Mouse (Mus musculus) MEL (cell line): ENCODE results near the gene Cobll1. TPM values are rescaled to one million over a fixed set of nuclear protein-coding genes. Genes with fewer than 3 reads are reported as not detected.

Experiments used
- DNase-seq: peaks from one replicate; pipeline ENCODE4 v3.0.0; 2011; ENCODE audit warnings: low read depth, low spot score
- H3K27ac ChIP-seq: 2 replicates; pipeline ENCODE4 v1.5.1; 2012; ENCODE audit warnings: low read depth, mild to moderate bottlenecking, control low read depth, low read length, moderate library complexity; ENCODE audit not compliant: control insufficient read depth
- H3K27me3 ChIP-seq, 2 experiments: fragments of 150-350 bp in 1 of 2; sonication (generic) in 1 of 2; 2 replicates each; pipeline ENCODE4 v1.6.1; 2012; ENCODE audit warnings: low read length in 2 of 2, mild to moderate bottlenecking in 2 of 2, improper control_type of control experiment in 1 of 2, moderate library complexity in 1 of 2; ENCODE audit not compliant: insufficient read depth in 2 of 2, control insufficient read depth in 1 of 2
- H3K36me3 ChIP-seq, 2 experiments: 2 replicates each; pipeline ENCODE4 v1.6.1; 2012 to 2014; ENCODE audit warnings: low read length in 2 of 2, improper control_type of control experiment in 1 of 2, inconsistent platforms in 1 of 2, mild to moderate bottlenecking in 1 of 2; ENCODE audit not compliant: insufficient read depth in 2 of 2, control insufficient read depth in 1 of 2
- H3K4me1 ChIP-seq, 2 experiments: fragments of 150-350 bp in 1 of 2; sonication (generic) in 1 of 2; 2 replicates each; pipeline ENCODE4 v1.6.1; 2012; ENCODE audit warnings: low read length in 2 of 2, improper control_type of control experiment in 1 of 2, mild to moderate bottlenecking in 1 of 2; ENCODE audit not compliant: insufficient read depth in 2 of 2, control insufficient read depth in 1 of 2
- H3K4me3 ChIP-seq, 2 experiments: fragments of 150-350 bp in 1 of 2; sonication (generic) in 1 of 2; 2 replicates each; pipeline ENCODE4 v1.5.1; 2012; ENCODE audit warnings: low read depth in 2 of 2, low read length in 2 of 2, mild to moderate bottlenecking in 2 of 2, moderate library complexity in 2 of 2, control low read depth in 1 of 2, improper control_type of control experiment in 1 of 2; ENCODE audit not compliant: control insufficient read depth in 1 of 2, insufficient read depth in 1 of 2
- H3K79me2 ChIP-seq: 2 replicates; pipeline ENCODE4 v1.6.1; 2012; ENCODE audit warnings: mild to moderate bottlenecking, low read length, moderate library complexity; ENCODE audit not compliant: control insufficient read depth, poor library complexity, insufficient read depth
- H3K9ac ChIP-seq: 2 replicates; pipeline ENCODE4 v1.6.1; 2012; ENCODE audit warnings: low read depth, mild to moderate bottlenecking, control low read depth, low read length, moderate library complexity; ENCODE audit not compliant: control insufficient read depth, poor library complexity, severe bottlenecking
- H3K9me3 ChIP-seq: fragments of 150-350 bp; sonication (generic); replicated peaks from 2 replicates; pipeline ENCODE4 v1.6.1; 2012; ENCODE audit warnings: mild to moderate bottlenecking, low read length, improper control_type of control experiment, moderate library complexity; ENCODE audit not compliant: insufficient read depth
- CHD1 ChIP-seq: IDR thresholded peaks from 2 replicates; pipeline ENCODE4 v1.6.1; 2012; ENCODE audit warnings: low read depth, mild to moderate bottlenecking, inconsistent platforms, low read length, improper control_type of control experiment
- CHD2 ChIP-seq: IDR thresholded peaks from 2 replicates; pipeline ENCODE4 v1.6.1; 2011; ENCODE audit warnings: low read length, improper control_type of control experiment
- CTCF ChIP-seq, 3 experiments: IDR thresholded peaks in 2 of 3; conservative IDR thresholded peaks in 1 of 3; 2 replicates each; pipeline ENCODE4 v1.5.1; 2011 to 2012; ENCODE audit warnings: low read length in 3 of 3, low read depth in 2 of 3, mild to moderate bottlenecking in 2 of 3, improper control_type of control experiment in 1 of 3, inconsistent platforms in 1 of 3, mixed read lengths in 1 of 3, moderate library complexity in 1 of 3; ENCODE audit not compliant: control insufficient read depth in 1 of 3, insufficient read depth in 1 of 3, poor library complexity in 1 of 3, severe bottlenecking in 1 of 3
- EP300 ChIP-seq, 2 experiments: IDR thresholded peaks; 2 replicates each; pipeline ENCODE4 v1.6.1; 2011; ENCODE audit warnings: improper control_type of control experiment in 2 of 2, low read length in 2 of 2, low read depth in 1 of 2, mild to moderate bottlenecking in 1 of 2
- HCFC1 ChIP-seq: IDR thresholded peaks from 2 replicates; pipeline ENCODE4 v1.6.1; 2012; ENCODE audit warnings: low read depth, mild to moderate bottlenecking, inconsistent platforms, low read length, improper control_type of control experiment, moderate library complexity
- MAZ ChIP-seq: IDR thresholded peaks from 2 replicates; pipeline ENCODE4 v1.6.1; 2012; ENCODE audit warnings: low read depth, mild to moderate bottlenecking, inconsistent platforms, low read length, improper control_type of control experiment
- MEF2A ChIP-seq: IDR thresholded peaks from 2 replicates; pipeline ENCODE4 v1.6.1; 2014; ENCODE audit warnings: low read depth, mild to moderate bottlenecking, inconsistent platforms, low read length, improper control_type of control experiment; ENCODE audit not compliant: poor library complexity, insufficient replicate concordance, severe bottlenecking; ENCODE audit errors: extremely low read depth
- MXI1 ChIP-seq: IDR thresholded peaks from 2 replicates; pipeline ENCODE4 v1.6.1; 2011; ENCODE audit warnings: mild to moderate bottlenecking, low read depth, low read length, improper control_type of control experiment
- MYB ChIP-seq: IDR thresholded peaks from 2 replicates; pipeline ENCODE4 v1.6.1; 2011; ENCODE audit warnings: mild to moderate bottlenecking, low read depth, low read length, improper control_type of control experiment
- MYC ChIP-seq: IDR thresholded peaks from 2 replicates; pipeline ENCODE4 v1.6.1; 2011; ENCODE audit warnings: low read depth, mild to moderate bottlenecking, low read length, improper control_type of control experiment, moderate library complexity
- NELFE ChIP-seq: IDR thresholded peaks from 2 replicates; pipeline ENCODE4 v1.6.1; 2011; ENCODE audit warnings: low read depth, low read length, improper control_type of control experiment
- POLR2AphosphoS2 ChIP-seq: IDR thresholded peaks from 2 replicates; pipeline ENCODE4 v1.6.1; 2011; ENCODE audit warnings: low read length, improper control_type of control experiment
- POLR2AphosphoS5 ChIP-seq: IDR thresholded peaks from 2 replicates; pipeline ENCODE4 v1.6.1; 2012; ENCODE audit warnings: low read depth, borderline replicate concordance, mild to moderate bottlenecking, inconsistent platforms, low read length, moderate library complexity, mixed read lengths
- RAD21 ChIP-seq: IDR thresholded peaks from 2 replicates; pipeline ENCODE4 v1.6.1; 2011; ENCODE audit warnings: mild to moderate bottlenecking, low read depth, low read length, improper control_type of control experiment
- RCOR1 ChIP-seq: IDR thresholded peaks from 2 replicates; pipeline ENCODE4 v1.6.1; 2012; ENCODE audit warnings: low read depth, mild to moderate bottlenecking, inconsistent platforms, low read length, improper control_type of control experiment
- SIN3A ChIP-seq: IDR thresholded peaks from 2 replicates; pipeline ENCODE4 v1.6.1; 2012; ENCODE audit warnings: low read length, improper control_type of control experiment, inconsistent platforms
- SMC3 ChIP-seq: IDR thresholded peaks from 2 replicates; pipeline ENCODE4 v1.6.1; 2011; ENCODE audit warnings: low read depth, low read length, improper control_type of control experiment
- TBP ChIP-seq: IDR thresholded peaks from 2 replicates; pipeline ENCODE4 v1.8.0; 2011; ENCODE audit warnings: low read depth, low read length, improper control_type of control experiment
- USF1 ChIP-seq: IDR thresholded peaks from 2 replicates; pipeline ENCODE4 v1.6.1; 2014; ENCODE audit warnings: low read depth, mild to moderate bottlenecking, inconsistent platforms, low read length, improper control_type of control experiment, moderate library complexity
- USF2 ChIP-seq, 2 experiments: IDR thresholded peaks; 2 replicates each; pipeline ENCODE4 v1.6.1; 2011 to 2012; ENCODE audit warnings: improper control_type of control experiment in 2 of 2, low read length in 2 of 2, borderline replicate concordance in 1 of 2, inconsistent platforms in 1 of 2, low read depth in 1 of 2, mild to moderate bottlenecking in 1 of 2; ENCODE audit not compliant: insufficient read depth in 1 of 2
- ZC3H11A ChIP-seq: IDR thresholded peaks from 2 replicates; pipeline ENCODE4 v1.6.1; 2012; ENCODE audit warnings: low read depth, mild to moderate bottlenecking, inconsistent platforms, low read length, improper control_type of control experiment
- ZKSCAN1 ChIP-seq: IDR thresholded peaks from 2 replicates; pipeline ENCODE4 v1.6.1; 2012; ENCODE audit warnings: low read depth, mild to moderate bottlenecking, inconsistent platforms, low read length, improper control_type of control experiment, moderate library complexity
- ZMIZ1 ChIP-seq: IDR thresholded peaks from 2 replicates; pipeline ENCODE4 v1.6.1; 2012; ENCODE audit warnings: low read depth, mild to moderate bottlenecking, inconsistent platforms, low read length, improper control_type of control experiment, moderate library complexity
- polyA plus RNA-seq, 2 experiments: library from polyadenylated mRNA; stranded (reverse) in 1 of 2; unstranded in 1 of 2; fragments of >175 nt in 1 of 2; fragments of >200 nt in 1 of 2; gene quantifications; 2 replicates each; pipeline versions ENCODE4 v1.2.1 to v1.2.4; 2012; ENCODE audit warnings: low replicate concordance in 2 of 2, low read depth in 1 of 2; ENCODE audit not compliant: insufficient read length in 2 of 2, insufficient read depth in 1 of 2, missing spikeins in 1 of 2
- total RNA-seq: library from RNA; depleted of rRNA; stranded (reverse); fragments of 300-350 nt; gene quantifications from 2 replicates; pipeline ENCODE4 v1.2.3, GENCODE M21; 2012

Cobll1 gene
- total and polyA plus RNA-seq, 3 experiments = not detected

- Histone ChIP-seq H3K9me3 (no peaks in the 10 kb centered on the region), H3K79me2 (no peaks in the 10 kb centered on the region)
- DNase-seq = no peak
Measured at GRCm38 (mm10) chr2:65218318-65218717, 20.9 kb downstream of the Cobll1 start.

GRCm38 (mm10) chr2:65217677-65218076, 21.5 kb downstream of the Cobll1 start:
- no peaks in the 10 kb centered on the region for H3K79me2 ChIP-seq
- TF ChIP-seq ZKSCAN1 (no peak), EP300 (IDR thresholded peaks at IDR 0.05; ENCODE audit: low read depth in 1 of 2, low read length in 2 of 2) (no peak), USF1 (no peak), SIN3A (no peak), CHD2 (no peak), MYB (no peak), MXI1 (no peak), NELFE (no peak)
- H3K9me3 ChIP-seq = no peaks in the 10 kb centered on the region
- no peaks in the 10 kb centered on the region for H3K4me1 ChIP-seq
- no peak overlapping the region for H3K9ac ChIP-seq
- DNase-seq = no peak
- no peaks in the 10 kb centered on the region for H3K27me3 ChIP-seq
- no peak overlapping the region for H3K4me3 ChIP-seq
- no peak overlapping the region for H3K27ac ChIP-seq
- no peaks in the 10 kb centered on the region for H3K36me3 ChIP-seq

More at GRCm38 (mm10) chr2:65218318-65218717, 20.9 kb downstream of the Cobll1 start:
- no peak for TF ChIP-seq MEF2A
- TF ChIP-seq POLR2AphosphoS2 = no peak
- TF ChIP-seq, all 39 proteins: peak for 0
- Histone ChIP-seq H3K4me3 (no peak overlapping the region), H3K36me3 (no peaks in the 10 kb centered on the region), H3K4me1 (no peaks in the 10 kb centered on the region), H3K27me3 (no peaks in the 10 kb centered on the region), H3K9ac (no peak overlapping the region), H3K27ac (no peak overlapping the region)

GRCm38 (mm10) chr2:65216163-65216562, 23.0 kb downstream of the Cobll1 start:
- DNase-seq = no peak
- Histone ChIP-seq H3K9ac (no peak overlapping the region), H3K9me3 (no peaks in the 10 kb centered on the region), H3K4me1 (no peaks in the 10 kb centered on the region), H3K27me3 (no peaks in the 10 kb centered on the region), H3K4me3 (no peak overlapping the region), H3K79me2 (no peaks in the 10 kb centered on the region), H3K27ac (no peak overlapping the region), H3K36me3 (no peaks in the 10 kb centered on the region)
- TF ChIP-seq CHD2 (no peak), MYB (no peak), TBP (no peak), RAD21 (no peak), HCFC1 (no peak), MEF2A (no peak), USF1 (no peak), RCOR1 (no peak), ZMIZ1 (no peak), CHD1 (no peak), POLR2AphosphoS5 (no peak), SMC3 (no peak), EP300 (IDR thresholded peaks at IDR 0.05; ENCODE audit: low read depth in 1 of 2, low read length in 2 of 2) (no peak), MAZ (no peak), ZC3H11A (no peak), MYC (no peak), CTCF (IDR thresholded peaks at IDR 0.05 in 2 of 3, conservative IDR thresholded peaks at IDR 0.05 in 1 of 3; ENCODE audit: control insufficient read depth in 1 of 3, insufficient read depth in 1 of 3, low read depth in 2 of 3, low read length in 3 of 3, poor library complexity in 1 of 3, severe bottlenecking in 1 of 3) (no peak), USF2 (IDR thresholded peaks at IDR 0.05; ENCODE audit: borderline replicate concordance in 1 of 2, insufficient read depth in 1 of 2, low read depth in 1 of 2, low read length in 2 of 2) (no peak)
